Mouse (Mus musculus) liver, adult 2 months (tissue): ENCODE measurements at regions not wholly inside any gene's neighbourhood (a gene's known extent, or its start where the extent isn't known, plus 50 kb on each side); places are given as distances from the start of the nearest gene placed in this dataset.

ENCODE experiments used
- CTCF ChIP-seq: fragments of 200-500 bp; IDR thresholded peaks from 2 replicates; pipeline ENCODE4 v1.5.1; 2011; ENCODE audit warnings: low read depth, low read length, control low read depth
- POLR2A ChIP-seq: fragments of 200-500 bp; IDR thresholded peaks from 2 replicates; pipeline ENCODE4 v1.6.1; 2011; ENCODE audit warnings: low read length, control low read depth; ENCODE audit not compliant: insufficient read depth; ENCODE audit errors: extremely low read depth

- TF ChIP-seq CTCF (no peak), POLR2A (no peak)
Observed at GRCm38 (mm10) chr5:116914876-116915275, 201.0 kb downstream of the Suds3 start.
